Mouse (Mus musculus) CH12.LX (cell line): Measurements from ENCODE around the gene Ttc36. TPM values are rescaled to one million over a fixed set of nuclear protein-coding genes. Genes with fewer than 3 reads are reported as not detected.

Experiments
- DNase-seq: peaks from one replicate; pipeline ENCODE4 v3.0.0-alpha.2; 2013; ENCODE audit errors: extremely low read depth
- H3K27ac ChIP-seq: 2 replicates; pipeline ENCODE4 v1.5.1; 2012; ENCODE audit warnings: low read depth, mild to moderate bottlenecking, control low read depth, moderate library complexity; ENCODE audit not compliant: insufficient read depth
- H3K27me3 ChIP-seq: replicated peaks from 2 replicates; pipeline ENCODE3; 2012; ENCODE audit warnings: inconsistent platforms
- H3K36me3 ChIP-seq, 2 experiments: replicated peaks in 1 of 2; 2 replicates each; pipeline versions ENCODE3 to v1.6.1; 2012; ENCODE audit warnings: inconsistent platforms in 1 of 2, low read length in 1 of 2, mild to moderate bottlenecking in 1 of 2, mixed read lengths in 1 of 2, moderate library complexity in 1 of 2; ENCODE audit not compliant: control insufficient read depth in 1 of 2, insufficient read depth in 1 of 2
- H3K4me1 ChIP-seq, 2 experiments: 2 replicates each; pipeline ENCODE4 v1.6.1; 2012; ENCODE audit warnings: inconsistent platforms in 1 of 2, moderate library complexity in 1 of 2; ENCODE audit not compliant: insufficient read depth in 2 of 2, control insufficient read depth in 1 of 2
- H3K4me2 ChIP-seq: 2 replicates; pipeline ENCODE4 v1.6.1; 2012; ENCODE audit warnings: low read depth, mild to moderate bottlenecking, control low read depth; ENCODE audit not compliant: poor library complexity, insufficient read depth, severe bottlenecking
- H3K4me3 ChIP-seq, 3 experiments: fragments of 150-350 bp in 1 of 3; sonication (generic) in 1 of 3; replicated peaks in 1 of 3; 2 replicates each; pipeline versions ENCODE3 to v1.5.1; 2011 to 2012; ENCODE audit warnings: low read depth in 2 of 3, low read length in 2 of 3, mild to moderate bottlenecking in 2 of 3, moderate library complexity in 2 of 3, control low read depth in 1 of 3, improper control_type of control experiment in 1 of 3, inconsistent platforms in 1 of 3, mixed read lengths in 1 of 3; ENCODE audit not compliant: poor library complexity in 1 of 3
- H3K79me2 ChIP-seq: replicated peaks from 2 replicates; pipeline ENCODE4 v1.6.1; 2012; ENCODE audit warnings: mild to moderate bottlenecking, moderate library complexity; ENCODE audit not compliant: control insufficient read depth, poor library complexity, insufficient read depth, severe bottlenecking; ENCODE audit errors: extremely low read depth
- H3K9ac ChIP-seq: 2 replicates; pipeline ENCODE4 v1.6.1; 2012; ENCODE audit warnings: low read depth, mild to moderate bottlenecking, control low read depth, moderate library complexity; ENCODE audit not compliant: insufficient read depth
- H3K9me3 ChIP-seq: replicated peaks from 2 replicates; pipeline ENCODE3; 2012; ENCODE audit warnings: low read length, inconsistent platforms, mixed read lengths
- CHD2 ChIP-seq: IDR thresholded peaks from 2 replicates; pipeline ENCODE4 v1.6.1; 2011; ENCODE audit warnings: low read length, improper control_type of control experiment
- E2F4 ChIP-seq: IDR thresholded peaks from 2 replicates; pipeline ENCODE4 v1.6.1; 2011; ENCODE audit warnings: low read depth, low read length, improper control_type of control experiment; ENCODE audit not compliant: insufficient replicate concordance
- ELF1 ChIP-seq: IDR thresholded peaks from 2 replicates; pipeline ENCODE4 v1.6.1; 2014; ENCODE audit warnings: low read depth, mild to moderate bottlenecking, inconsistent platforms, low read length, improper control_type of control experiment
- EP300 ChIP-seq: IDR thresholded peaks from 2 replicates; pipeline ENCODE4 v1.6.1; 2011; ENCODE audit warnings: low read length, improper control_type of control experiment
- ETS1 ChIP-seq: conservative IDR thresholded peaks from 2 replicates; pipeline ENCODE4 v1.6.1; 2012; ENCODE audit warnings: low read depth, mild to moderate bottlenecking, inconsistent platforms, low read length, improper control_type of control experiment, moderate library complexity
- HCFC1 ChIP-seq: IDR thresholded peaks from 2 replicates; pipeline ENCODE4 v1.6.1; 2012; ENCODE audit warnings: low read depth, mild to moderate bottlenecking, inconsistent platforms, low read length, improper control_type of control experiment
- IRF4 ChIP-seq: IDR thresholded peaks from 2 replicates; pipeline ENCODE4 v1.6.1; 2014; ENCODE audit warnings: low read depth, mild to moderate bottlenecking, inconsistent platforms, low read length, improper control_type of control experiment
- KAT2A ChIP-seq: IDR thresholded peaks from 2 replicates; pipeline ENCODE4 v1.6.1; 2012; ENCODE audit warnings: low read length, improper control_type of control experiment, inconsistent platforms; ENCODE audit not compliant: insufficient replicate concordance
- MAFK ChIP-seq: IDR thresholded peaks from 2 replicates; pipeline ENCODE4 v1.6.1; 2011; ENCODE audit warnings: low read length, improper control_type of control experiment; ENCODE audit not compliant: insufficient replicate concordance
- MAZ ChIP-seq: IDR thresholded peaks from 2 replicates; pipeline ENCODE4 v1.6.1; 2012; ENCODE audit warnings: low read depth, mild to moderate bottlenecking, inconsistent platforms, low read length, improper control_type of control experiment, moderate library complexity
- MEF2A ChIP-seq: IDR thresholded peaks from 2 replicates; pipeline ENCODE4 v1.6.1; 2014; ENCODE audit warnings: low read depth, mild to moderate bottlenecking, inconsistent platforms, low read length, improper control_type of control experiment, borderline replicate concordance
- PAX5 ChIP-seq: IDR thresholded peaks from 2 replicates; pipeline ENCODE4 v1.6.1; 2012; ENCODE audit warnings: low read length, inconsistent platforms, mixed read lengths
- POLR2AphosphoS2 ChIP-seq: IDR thresholded peaks from 2 replicates; pipeline ENCODE4 v1.6.1; 2011; ENCODE audit warnings: low read depth, low read length, improper control_type of control experiment
- RAD21 ChIP-seq: IDR thresholded peaks from 2 replicates; pipeline ENCODE4 v1.6.1; 2011; ENCODE audit warnings: low read depth, mild to moderate bottlenecking, low read length, improper control_type of control experiment, moderate library complexity
- SIN3A ChIP-seq: IDR thresholded peaks from 2 replicates; pipeline ENCODE4 v1.6.1; 2012; ENCODE audit warnings: low read length, improper control_type of control experiment, inconsistent platforms
- SMC3 ChIP-seq: IDR thresholded peaks from 2 replicates; pipeline ENCODE4 v1.6.1; 2011; ENCODE audit warnings: low read depth, low read length, improper control_type of control experiment
- TCF12 ChIP-seq: IDR thresholded peaks from 2 replicates; pipeline ENCODE4 v1.6.1; 2014; ENCODE audit warnings: low read depth, mild to moderate bottlenecking, inconsistent platforms, low read length, improper control_type of control experiment
- UBTF ChIP-seq: IDR thresholded peaks from 2 replicates; pipeline ENCODE4 v1.6.1; 2012; ENCODE audit warnings: low read depth, mild to moderate bottlenecking, inconsistent platforms, low read length, improper control_type of control experiment, moderate library complexity
- USF1 ChIP-seq: IDR thresholded peaks from 2 replicates; pipeline ENCODE4 v1.6.1; 2014; ENCODE audit warnings: low read depth, mild to moderate bottlenecking, inconsistent platforms, low read length, improper control_type of control experiment
- ZC3H11A ChIP-seq: IDR thresholded peaks from 2 replicates; pipeline ENCODE4 v1.6.1; 2012; ENCODE audit warnings: low read depth, mild to moderate bottlenecking, inconsistent platforms, low read length, improper control_type of control experiment
- ZMIZ1 ChIP-seq: IDR thresholded peaks from 2 replicates; pipeline ENCODE4 v1.6.1; 2012; ENCODE audit warnings: low read depth, mild to moderate bottlenecking, inconsistent platforms, low read length, improper control_type of control experiment
- dilution Hi-C: fragments of 300-500 bp; cut with MboI; formaldehyde crosslinking; loops from 2 replicates; pipeline ENCODE4 v1.14.3; 2020; ENCODE audit warnings: low sequenced_read_pairs; ENCODE audit not compliant: extremely low pct_unique_long_range_greater_than_20kb, extremely low pct_ligation_motif_present
- in situ Hi-C: fragments of 300-500 bp; cut with MboI; formaldehyde crosslinking; loops from 3 replicates; pipeline ENCODE4 v1.14.3; 2019; ENCODE audit warnings: low sequenced_read_pairs, low pct_ligation_motif_present, low pct_unique_long_range_greater_than_20kb, mixed read lengths
- polyA plus RNA-seq: library from polyadenylated mRNA; unstranded; fragments of >175 nt; gene quantifications from 2 replicates; pipeline ENCODE4 v1.2.1, GENCODE M21; 2012; ENCODE audit warnings: low read depth; ENCODE audit not compliant: insufficient read length
- total RNA-seq, 2 experiments: library from RNA; depleted of rRNA; stranded (reverse); fragments of 300-350 nt in 1 of 2; fragments of >200 nt in 1 of 2; gene quantifications; 2 replicates each; pipeline ENCODE4 v1.2.3; 2012 to 2014

Ttc36 gene
- total and polyA plus RNA-seq, 3 experiments = 0.51 to 0.68 TPM; not detected in 1

DNA sequence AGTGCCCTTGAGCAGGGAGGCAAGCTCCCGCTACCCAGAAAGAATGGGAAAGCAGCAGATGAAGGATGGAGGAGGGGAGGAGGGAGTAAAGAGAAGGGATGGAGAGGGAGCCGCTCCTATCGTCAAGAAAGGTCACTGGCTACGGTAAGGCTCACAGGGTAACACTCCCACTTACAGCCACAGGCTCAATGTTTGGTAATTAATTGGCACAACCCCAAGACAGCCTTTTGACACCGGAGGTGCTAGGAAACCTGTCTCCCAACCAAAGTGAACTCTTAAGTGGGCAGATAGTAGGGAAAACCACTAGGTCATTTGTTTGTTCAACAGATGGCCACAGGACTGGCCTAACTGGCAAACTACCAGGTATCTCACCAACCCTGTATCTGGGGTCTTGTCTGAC, 4.3 kb upstream of the Ttc36 start:
- no peaks in the 10 kb centered on the region for H3K79me2 ChIP-seq
- no peak overlapping the region for H3K4me3 ChIP-seq
- H3K27me3 ChIP-seq = no peaks in the 10 kb centered on the region
- no peak overlapping the region for H3K27ac ChIP-seq
- in situ Hi-C loops (no loop called here), dilution Hi-C loops (no loop called here)
- no peak for DNase-seq
- H3K9ac ChIP-seq = no peak overlapping the region
- H3K9me3 ChIP-seq = no peaks in the 10 kb centered on the region
- H3K4me2 ChIP-seq = no peak overlapping the region
- peaks cover 68 to 76% of the 10 kb centered on the region in 2 experiments for H3K36me3 ChIP-seq
- peaks cover 0 to under 1% of the 10 kb centered on the region in 2 experiments; a peak in 1 of 4 replicates for H3K4me1 ChIP-seq
- no peak for TF ChIP-seq SMC3
- TF ChIP-seq ZMIZ1 = no peak
- TF ChIP-seq MAFK = no peak
- TF ChIP-seq E2F4 = no peak
- no peak for TF ChIP-seq KAT2A
- TF ChIP-seq ZC3H11A = no peak
- no peak for TF ChIP-seq IRF4
- TF ChIP-seq POLR2AphosphoS2 = no peak
- TF ChIP-seq USF1 = no peak
- no peak for TF ChIP-seq SIN3A
- no peak for TF ChIP-seq ELF1
- no peak for TF ChIP-seq HCFC1
- no peak for TF ChIP-seq CHD2
- TF ChIP-seq MEF2A = no peak
- no peak for TF ChIP-seq EP300
- TF ChIP-seq TCF12 = no peak
- no peak for TF ChIP-seq MAZ
- TF ChIP-seq UBTF = no peak

- Histone ChIP-seq H3K9ac (no peak overlapping the region), H3K9me3 (no peaks in the 10 kb centered on the region), H3K27ac (no peak overlapping the region), H3K79me2 (no peaks in the 10 kb centered on the region), H3K27me3 (no peaks in the 10 kb centered on the region), H3K4me1 (peaks cover 0 to 17% of the 10 kb centered on the region in 2 experiments; a peak in 2 of 4 replicates), H3K36me3 (peaks cover 55 to 61% of the 10 kb centered on the region in 2 experiments), H3K4me3 (no peak overlapping the region), H3K4me2 (no peak overlapping the region)
- TF ChIP-seq RAD21 (no peak), SIN3A (no peak), PAX5 (no peak), ETS1 (no peak)
- DNase-seq = no peak
- in situ Hi-C loops (no loop called here), dilution Hi-C loops (no loop called here)
Observed at GRCm38 (mm10) chr9:44805536-44805935, 2.7 kb upstream of the Ttc36 start.
